Mouse (Mus musculus) T-helper 1 cell (primary cell): ENCODE results near the gene Clpb.

ENCODE experiments used
- in situ Hi-C: fragments of 300-600 bp; cut with MboI, MseI; formaldehyde crosslinking; loops from one replicate; pipeline ENCODE4 v1.15.1; 2025; ENCODE audit warnings: high pct_unique_total_duplicates

The Clpb gene

GRCm38 (mm10) chr7:101725081-101725480, 61.6 kb downstream of the Clpb start:
- in situ Hi-C loops, result no loop called here

- in situ Hi-C loops, result no loop called here
These were observed 63.5 kb downstream of the Clpb start for GRCm38 (mm10) chr7:101726980-101727379.

DNA sequence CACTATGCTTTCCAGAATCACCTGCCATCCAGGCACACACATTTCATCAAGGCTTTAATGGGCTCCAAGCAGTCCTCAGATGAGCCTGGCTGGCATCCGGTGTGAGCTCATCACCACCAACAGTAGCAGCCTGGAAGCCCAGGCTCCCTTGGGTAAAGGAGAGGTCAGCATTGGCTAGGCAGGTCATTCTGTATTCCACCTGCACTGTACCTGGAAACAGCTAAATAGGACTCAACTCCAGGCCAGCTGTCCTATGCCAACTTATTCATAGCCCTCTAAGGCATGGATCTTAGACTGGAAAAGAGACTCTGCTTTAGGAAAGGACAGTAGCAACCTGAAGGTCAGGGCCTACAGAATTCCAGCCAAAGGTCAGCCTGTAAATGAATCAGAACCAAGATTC, 68.7 kb downstream of the Clpb start:
- in situ Hi-C loops, result no loop called here

DNA sequence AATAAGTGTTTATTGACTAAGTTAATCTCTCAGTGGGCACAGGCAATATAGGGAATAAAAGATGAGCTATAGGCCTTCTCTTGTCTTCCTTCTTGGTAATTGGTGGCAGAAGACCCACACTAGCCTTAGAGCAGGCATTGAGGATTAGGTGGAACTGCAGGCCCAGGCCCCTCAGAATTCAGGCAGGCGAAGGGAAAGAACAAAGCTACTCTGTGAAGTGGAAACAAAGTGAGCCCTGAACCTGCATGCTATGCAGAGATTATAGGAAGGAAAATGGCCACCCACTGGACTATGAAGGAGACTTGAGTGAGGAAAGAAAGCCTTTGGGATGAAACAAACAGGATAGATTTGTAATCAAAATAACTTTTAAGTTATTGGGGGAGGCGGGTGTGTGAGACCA, 69.6 kb downstream of the Clpb start:
- in situ Hi-C loops, result no loop called here

DNA sequence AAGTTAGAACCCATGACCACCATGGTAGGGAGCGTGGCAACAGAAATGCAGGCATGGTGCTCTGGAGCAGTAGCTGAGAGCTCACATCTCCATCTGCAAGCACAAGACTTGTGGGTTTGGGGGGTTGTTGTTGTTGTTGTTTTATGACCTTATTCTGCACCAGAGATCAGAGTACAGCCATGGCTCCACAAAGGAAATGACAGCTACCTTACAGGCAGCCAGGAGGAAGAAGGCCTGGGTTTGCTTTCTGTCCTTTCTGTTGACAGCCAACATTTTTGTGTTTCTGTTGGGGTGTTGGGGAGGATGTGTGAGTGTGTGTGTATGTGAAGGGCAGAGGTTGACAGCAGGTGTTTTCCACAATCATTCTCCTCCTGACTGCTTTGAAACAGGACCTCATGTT, 71.9 kb downstream of the Clpb start:
- in situ Hi-C loops, result no loop called here

DNA sequence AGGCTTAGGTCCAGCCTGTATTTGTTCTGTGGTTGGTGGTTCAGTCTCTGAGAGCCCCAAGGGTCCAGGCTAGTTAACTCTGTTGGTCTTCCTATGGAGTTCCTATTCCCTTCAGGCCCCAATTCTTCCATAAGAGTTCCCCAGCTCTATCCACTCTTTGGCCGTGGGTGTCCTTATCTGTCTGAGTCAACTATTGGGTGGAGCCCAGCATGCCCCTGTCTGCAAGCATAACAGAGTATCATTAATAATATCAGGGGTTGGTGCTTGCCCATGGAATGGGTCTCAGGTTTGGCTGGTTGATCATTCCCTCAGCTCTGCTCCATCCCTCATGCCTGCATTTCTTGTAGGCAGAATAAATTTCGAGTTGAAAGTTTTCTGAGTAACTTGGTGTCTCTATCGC, 74.3 kb downstream of the Clpb start:
- in situ Hi-C loops, result no loop called here

GRCm38 (mm10) chr7:101739602-101740001, 76.2 kb downstream of the Clpb start:
- in situ Hi-C loops, result no loop called here

DNA sequence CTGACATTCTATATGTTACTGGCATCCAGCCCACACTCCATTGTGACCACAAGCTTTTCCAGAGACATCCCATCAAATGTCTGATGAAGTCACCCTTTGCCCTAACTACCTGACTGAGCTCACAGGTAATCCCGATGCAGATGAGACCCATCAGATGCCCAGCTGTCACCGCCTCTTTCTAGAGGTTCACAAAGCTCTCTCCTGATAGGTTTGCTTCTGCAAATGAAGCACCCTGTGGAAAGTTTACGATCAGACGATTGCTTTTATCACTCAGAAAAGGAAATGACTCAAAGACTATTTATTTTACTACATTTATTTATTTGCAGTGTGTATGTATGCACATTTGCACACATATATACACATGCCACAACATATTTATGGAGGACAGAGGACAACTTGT, 80.1 kb downstream of the Clpb start:
- in situ Hi-C loops, result no loop called here

GRCm38 (mm10) chr7:101746559-101747334, 83.3 kb downstream of the Clpb start:
- in situ Hi-C loops, result no loop called here

- in situ Hi-C loops, result no loop called here
These were observed 86.8 kb downstream of the Clpb start for GRCm38 (mm10) chr7:101750268-101750667.

DNA sequence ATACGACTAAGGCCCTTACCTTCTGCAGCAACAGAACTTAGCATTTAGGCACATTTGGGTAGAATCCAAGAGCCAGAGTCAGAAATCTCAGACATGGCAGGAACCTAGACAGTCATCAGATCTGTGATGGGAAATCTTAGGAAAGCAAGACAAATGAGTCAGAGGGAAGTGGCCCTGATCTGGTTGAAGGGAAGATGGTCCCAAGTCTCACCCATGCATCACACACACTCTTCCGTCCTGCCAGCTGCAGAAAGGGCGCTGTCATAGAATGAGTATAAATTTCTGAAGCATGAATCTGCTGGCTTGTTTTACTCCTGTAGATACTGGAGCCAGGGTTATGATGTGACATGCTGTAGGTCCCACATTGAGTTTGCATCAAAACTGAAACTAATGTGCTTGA, 88.9 kb downstream of the Clpb start:
- in situ Hi-C loops, result no loop called here

DNA sequence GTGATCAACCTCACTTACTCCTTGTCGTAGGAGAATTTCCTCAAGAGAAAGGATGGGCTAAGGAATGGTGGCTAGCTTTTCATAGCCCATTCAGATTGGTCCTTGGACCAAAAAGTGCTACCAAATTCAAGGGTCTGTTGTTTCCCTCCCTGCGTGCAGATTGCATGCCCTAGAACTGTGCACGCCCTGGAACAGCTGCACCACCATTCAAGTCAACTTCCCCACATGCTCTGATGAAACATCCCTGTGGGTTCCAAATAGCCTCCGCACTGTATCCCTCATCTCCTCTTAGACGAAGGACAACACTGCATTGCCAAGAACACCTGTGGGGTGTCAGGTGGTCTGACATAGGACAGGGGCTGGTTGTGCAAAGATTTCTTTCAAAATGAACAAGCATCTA, 90.1 kb downstream of the Clpb start:
- in situ Hi-C loops, result no loop called here

DNA sequence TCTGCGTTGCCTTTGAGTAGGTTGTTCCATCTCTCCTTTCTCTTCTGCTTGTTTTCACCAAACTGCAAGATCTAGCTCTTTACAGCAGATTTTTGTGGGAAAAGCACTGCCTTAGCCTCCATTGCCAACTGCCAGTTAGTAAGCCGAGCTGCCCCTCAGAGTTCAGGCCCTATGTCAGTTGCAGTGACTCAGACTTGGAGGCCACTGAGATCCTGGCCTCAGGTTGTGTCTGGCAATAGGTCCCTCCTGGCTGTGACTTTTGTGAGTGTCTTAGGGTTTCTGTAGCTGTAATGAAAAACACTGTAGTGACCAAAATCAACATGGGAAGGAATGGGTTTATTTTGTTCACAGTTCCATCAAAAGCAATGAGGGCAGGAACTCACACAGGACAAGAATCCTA, 91.0 kb downstream of the Clpb start:
- in situ Hi-C loops, result no loop called here

DNA sequence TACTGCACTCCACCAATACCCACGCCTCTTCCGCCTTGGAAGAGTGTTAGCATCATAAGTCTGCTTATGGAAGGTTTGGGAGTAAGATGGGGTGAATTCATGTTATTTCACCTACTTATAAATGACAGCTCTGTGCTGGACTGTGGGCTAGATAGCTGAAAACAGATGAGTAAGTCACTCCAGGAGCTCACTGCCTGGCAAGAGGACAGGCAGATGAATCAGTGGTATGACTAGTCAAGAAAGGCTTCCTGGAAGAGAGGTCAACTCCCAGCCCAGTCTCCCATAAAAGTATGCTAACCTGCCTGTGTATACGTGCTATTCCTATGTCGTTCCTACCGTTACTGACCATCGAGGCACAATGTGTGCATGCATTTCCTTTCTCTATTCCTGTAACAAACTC, 91.9 kb downstream of the Clpb start:
- in situ Hi-C loops, result no loop called here

DNA sequence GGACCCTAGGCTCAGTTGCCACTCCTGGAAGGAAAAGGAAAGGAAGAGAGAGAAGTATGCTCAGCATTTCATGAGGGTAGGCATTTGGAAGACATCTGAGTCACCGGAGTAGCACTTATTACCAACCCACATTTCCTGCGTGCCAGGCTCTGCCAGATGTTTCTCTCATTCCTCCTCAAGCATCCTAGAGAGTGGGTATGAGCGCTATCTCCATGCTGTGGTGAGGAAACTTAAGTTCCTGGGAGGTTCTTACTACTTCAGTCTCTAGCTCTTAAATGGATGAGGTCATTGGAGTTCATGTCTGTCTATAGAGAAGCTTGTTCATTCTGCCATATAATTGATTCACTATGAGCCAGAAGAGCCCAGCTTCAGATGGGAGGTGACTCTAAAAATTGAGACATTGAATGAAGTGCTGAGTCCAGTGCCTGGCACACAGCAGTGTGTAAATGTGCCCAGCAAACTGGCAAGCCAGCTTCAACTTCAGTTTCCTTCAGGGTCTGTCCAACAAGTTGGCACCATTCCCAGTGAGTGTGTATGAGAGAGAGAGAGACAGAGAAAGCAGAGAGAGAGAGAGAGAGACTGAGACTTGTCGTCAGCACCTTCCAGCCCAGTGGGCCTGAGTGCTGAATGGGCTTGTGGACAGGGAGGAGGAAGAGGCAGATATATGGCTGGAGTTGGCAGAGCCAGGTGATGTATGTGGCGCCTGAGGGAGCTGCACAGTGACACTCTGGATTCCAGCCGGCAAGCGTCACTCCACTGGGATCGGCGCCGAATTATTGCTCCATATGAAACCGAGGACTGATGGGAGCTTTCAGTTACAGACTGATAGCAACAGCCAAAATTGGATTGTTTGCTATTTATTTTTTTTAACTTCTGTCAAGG, 98.7 kb downstream of the Clpb start:
- in situ Hi-C loops, result no loop called here

GRCm38 (mm10) chr7:101767335-101767907, 104.0 kb downstream of the Clpb start:
- in situ Hi-C loops, result no loop called here

GRCm38 (mm10) chr7:101770051-101770450, 106.6 kb downstream of the Clpb start:
- in situ Hi-C loops, result no loop called here

- in situ Hi-C loops, result no loop called here
These were observed 108.2 kb downstream of the Clpb start for GRCm38 (mm10) chr7:101771604-101772003.

- in situ Hi-C loops, result no loop called here
These were observed 109.3 kb downstream of the Clpb start for GRCm38 (mm10) chr7:101772687-101773086.

DNA sequence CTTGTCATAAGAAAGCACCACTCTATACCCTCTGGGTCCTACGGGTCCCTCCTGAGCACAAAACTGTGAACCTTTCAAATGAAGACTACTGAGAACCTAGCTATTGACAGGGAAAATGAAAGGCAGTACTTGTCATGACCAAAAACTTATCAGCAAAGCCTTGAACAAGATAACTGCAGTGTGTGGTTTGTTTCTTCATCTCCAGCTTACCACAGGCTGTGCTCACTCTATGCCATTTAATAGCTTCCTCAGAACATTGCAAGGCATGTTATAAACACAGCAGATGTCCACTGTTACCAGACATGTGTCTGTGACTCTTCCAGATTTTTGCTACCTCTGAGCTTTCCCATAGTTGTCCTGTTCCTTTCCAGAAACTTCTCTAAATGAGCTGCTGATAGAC, 113.6 kb downstream of the Clpb start:
- in situ Hi-C loops, result no loop called here

DNA sequence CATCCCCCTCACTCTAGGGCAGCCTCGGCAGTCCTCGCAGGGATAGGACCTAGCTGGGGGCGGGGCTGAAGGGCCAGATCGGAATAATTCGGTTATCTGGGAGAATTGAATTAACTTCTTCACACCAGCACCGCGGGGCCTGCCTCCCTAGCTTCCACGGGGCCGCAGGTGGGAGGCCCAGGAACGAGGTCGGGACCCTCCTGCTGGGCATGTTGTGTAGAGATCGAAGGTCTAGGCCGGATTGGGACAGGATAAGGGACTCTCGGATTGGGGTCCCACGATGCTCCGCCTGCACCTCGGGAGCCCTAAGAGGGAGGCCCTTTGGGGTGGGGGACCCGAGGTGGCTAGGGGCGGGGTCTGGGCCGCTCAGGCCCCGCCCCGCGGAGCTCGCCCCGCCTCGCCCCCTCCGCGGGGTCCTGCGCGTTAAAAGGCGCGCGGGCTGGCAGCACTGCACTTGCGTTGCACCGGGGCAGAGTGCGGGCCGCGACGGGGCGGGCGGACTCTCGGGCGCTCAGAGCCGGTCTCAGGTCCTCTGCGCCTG, 154.5 kb downstream of the Clpb start, which contains the start of gene Phox2a:
TSS of gene Phox2a (plus strand) at position 453 of the 541 bp plus-strand sequence.
- in situ Hi-C loops, result no loop called here
